Mouse (Mus musculus) MEL (cell line): ENCODE results near the gene Sox6. TPM values are rescaled to one million over a fixed set of nuclear protein-coding genes. Genes with fewer than 3 reads are reported as not detected.

ENCODE experiments used
- DNase-seq: peaks from one replicate; pipeline ENCODE4 v3.0.0; 2011; ENCODE audit warnings: low read depth, low spot score
- H3K27ac ChIP-seq: 2 replicates; pipeline ENCODE4 v1.5.1; 2012; ENCODE audit warnings: low read depth, mild to moderate bottlenecking, control low read depth, low read length, moderate library complexity; ENCODE audit not compliant: control insufficient read depth
- H3K27me3 ChIP-seq, 2 experiments: fragments of 150-350 bp in 1 of 2; sonication (generic) in 1 of 2; 2 replicates each; pipeline ENCODE4 v1.6.1; 2012; ENCODE audit warnings: low read length in 2 of 2, mild to moderate bottlenecking in 2 of 2, improper control_type of control experiment in 1 of 2, moderate library complexity in 1 of 2; ENCODE audit not compliant: insufficient read depth in 2 of 2, control insufficient read depth in 1 of 2
- H3K36me3 ChIP-seq, 2 experiments: 2 replicates each; pipeline ENCODE4 v1.6.1; 2012 to 2014; ENCODE audit warnings: low read length in 2 of 2, improper control_type of control experiment in 1 of 2, inconsistent platforms in 1 of 2, mild to moderate bottlenecking in 1 of 2; ENCODE audit not compliant: insufficient read depth in 2 of 2, control insufficient read depth in 1 of 2
- H3K4me1 ChIP-seq, 2 experiments: fragments of 150-350 bp in 1 of 2; sonication (generic) in 1 of 2; 2 replicates each; pipeline ENCODE4 v1.6.1; 2012; ENCODE audit warnings: low read length in 2 of 2, improper control_type of control experiment in 1 of 2, mild to moderate bottlenecking in 1 of 2; ENCODE audit not compliant: insufficient read depth in 2 of 2, control insufficient read depth in 1 of 2
- H3K4me3 ChIP-seq, 2 experiments: fragments of 150-350 bp in 1 of 2; sonication (generic) in 1 of 2; 2 replicates each; pipeline ENCODE4 v1.5.1; 2012; ENCODE audit warnings: low read depth in 2 of 2, low read length in 2 of 2, mild to moderate bottlenecking in 2 of 2, moderate library complexity in 2 of 2, control low read depth in 1 of 2, improper control_type of control experiment in 1 of 2; ENCODE audit not compliant: control insufficient read depth in 1 of 2, insufficient read depth in 1 of 2
- H3K79me2 ChIP-seq: 2 replicates; pipeline ENCODE4 v1.6.1; 2012; ENCODE audit warnings: mild to moderate bottlenecking, low read length, moderate library complexity; ENCODE audit not compliant: control insufficient read depth, poor library complexity, insufficient read depth
- H3K9ac ChIP-seq: 2 replicates; pipeline ENCODE4 v1.6.1; 2012; ENCODE audit warnings: low read depth, mild to moderate bottlenecking, control low read depth, low read length, moderate library complexity; ENCODE audit not compliant: control insufficient read depth, poor library complexity, severe bottlenecking
- H3K9me3 ChIP-seq: fragments of 150-350 bp; sonication (generic); replicated peaks from 2 replicates; pipeline ENCODE4 v1.6.1; 2012; ENCODE audit warnings: mild to moderate bottlenecking, low read length, improper control_type of control experiment, moderate library complexity; ENCODE audit not compliant: insufficient read depth
- BHLHE40 ChIP-seq: IDR thresholded peaks from 2 replicates; pipeline ENCODE4 v1.6.1; 2012; ENCODE audit warnings: low read depth, mild to moderate bottlenecking, inconsistent platforms, low read length, improper control_type of control experiment, borderline replicate concordance
- CHD1 ChIP-seq: IDR thresholded peaks from 2 replicates; pipeline ENCODE4 v1.6.1; 2012; ENCODE audit warnings: low read depth, mild to moderate bottlenecking, inconsistent platforms, low read length, improper control_type of control experiment
- ELF1 ChIP-seq: IDR thresholded peaks from 2 replicates; pipeline ENCODE4 v1.6.1; 2014; ENCODE audit warnings: low read depth, mild to moderate bottlenecking, inconsistent platforms, low read length, improper control_type of control experiment, moderate library complexity
- EP300 ChIP-seq, 2 experiments: IDR thresholded peaks; 2 replicates each; pipeline ENCODE4 v1.6.1; 2011; ENCODE audit warnings: improper control_type of control experiment in 2 of 2, low read length in 2 of 2, low read depth in 1 of 2, mild to moderate bottlenecking in 1 of 2
- ETS1 ChIP-seq: IDR thresholded peaks from 2 replicates; pipeline ENCODE4 v1.6.1; 2012; ENCODE audit warnings: low read depth, mild to moderate bottlenecking, inconsistent platforms, low read length, improper control_type of control experiment, moderate library complexity
- GATA1 ChIP-seq: IDR thresholded peaks from 2 replicates; pipeline ENCODE4 v1.6.1; 2011; ENCODE audit warnings: low read depth, low read length, improper control_type of control experiment
- HCFC1 ChIP-seq: IDR thresholded peaks from 2 replicates; pipeline ENCODE4 v1.6.1; 2012; ENCODE audit warnings: low read depth, mild to moderate bottlenecking, inconsistent platforms, low read length, improper control_type of control experiment, moderate library complexity
- KAT2A ChIP-seq: conservative IDR thresholded peaks from 2 replicates; pipeline ENCODE4 v1.6.1; 2012; ENCODE audit warnings: low read depth, low read length, improper control_type of control experiment, inconsistent platforms
- MAFK ChIP-seq: IDR thresholded peaks from 2 replicates; pipeline ENCODE4 v1.6.1; 2011; ENCODE audit warnings: low read depth, mild to moderate bottlenecking, low read length, improper control_type of control experiment, borderline replicate concordance
- MAX ChIP-seq: IDR thresholded peaks from 2 replicates; pipeline ENCODE4 v1.6.1; 2011; ENCODE audit warnings: low read length, improper control_type of control experiment
- MAZ ChIP-seq: IDR thresholded peaks from 2 replicates; pipeline ENCODE4 v1.6.1; 2012; ENCODE audit warnings: low read depth, mild to moderate bottlenecking, inconsistent platforms, low read length, improper control_type of control experiment
- MEF2A ChIP-seq: IDR thresholded peaks from 2 replicates; pipeline ENCODE4 v1.6.1; 2014; ENCODE audit warnings: low read depth, mild to moderate bottlenecking, inconsistent platforms, low read length, improper control_type of control experiment; ENCODE audit not compliant: poor library complexity, insufficient replicate concordance, severe bottlenecking; ENCODE audit errors: extremely low read depth
- MXI1 ChIP-seq: IDR thresholded peaks from 2 replicates; pipeline ENCODE4 v1.6.1; 2011; ENCODE audit warnings: mild to moderate bottlenecking, low read depth, low read length, improper control_type of control experiment
- MYC ChIP-seq: IDR thresholded peaks from 2 replicates; pipeline ENCODE4 v1.6.1; 2011; ENCODE audit warnings: low read depth, mild to moderate bottlenecking, low read length, improper control_type of control experiment, moderate library complexity
- NRF1 ChIP-seq: IDR thresholded peaks from 2 replicates; pipeline ENCODE4 v1.6.1; 2014; ENCODE audit warnings: low read depth, mild to moderate bottlenecking, inconsistent platforms, low read length, improper control_type of control experiment, moderate library complexity; ENCODE audit not compliant: poor library complexity, insufficient read depth, severe bottlenecking
- POLR2AphosphoS2 ChIP-seq: IDR thresholded peaks from 2 replicates; pipeline ENCODE4 v1.6.1; 2011; ENCODE audit warnings: low read length, improper control_type of control experiment
- POLR2AphosphoS5 ChIP-seq: IDR thresholded peaks from 2 replicates; pipeline ENCODE4 v1.6.1; 2012; ENCODE audit warnings: low read depth, borderline replicate concordance, mild to moderate bottlenecking, inconsistent platforms, low read length, moderate library complexity, mixed read lengths
- RCOR1 ChIP-seq: IDR thresholded peaks from 2 replicates; pipeline ENCODE4 v1.6.1; 2012; ENCODE audit warnings: low read depth, mild to moderate bottlenecking, inconsistent platforms, low read length, improper control_type of control experiment
- SIN3A ChIP-seq: IDR thresholded peaks from 2 replicates; pipeline ENCODE4 v1.6.1; 2012; ENCODE audit warnings: low read length, improper control_type of control experiment, inconsistent platforms
- SMC3 ChIP-seq: IDR thresholded peaks from 2 replicates; pipeline ENCODE4 v1.6.1; 2011; ENCODE audit warnings: low read depth, low read length, improper control_type of control experiment
- TAL1 ChIP-seq: IDR thresholded peaks from 2 replicates; pipeline ENCODE4 v1.6.1; 2012; ENCODE audit warnings: mild to moderate bottlenecking, inconsistent platforms, low read length, moderate library complexity, mixed read lengths
- TBP ChIP-seq: IDR thresholded peaks from 2 replicates; pipeline ENCODE4 v1.8.0; 2011; ENCODE audit warnings: low read depth, low read length, improper control_type of control experiment
- TCF12 ChIP-seq: IDR thresholded peaks from 2 replicates; pipeline ENCODE4 v1.6.1; 2014; ENCODE audit warnings: low read depth, mild to moderate bottlenecking, inconsistent platforms, low read length, improper control_type of control experiment, moderate library complexity
- UBTF ChIP-seq: IDR thresholded peaks from 2 replicates; pipeline ENCODE4 v1.6.1; 2012; ENCODE audit warnings: low read depth, mild to moderate bottlenecking, inconsistent platforms, low read length, improper control_type of control experiment, moderate library complexity, borderline replicate concordance; ENCODE audit not compliant: insufficient read depth
- USF1 ChIP-seq: IDR thresholded peaks from 2 replicates; pipeline ENCODE4 v1.6.1; 2014; ENCODE audit warnings: low read depth, mild to moderate bottlenecking, inconsistent platforms, low read length, improper control_type of control experiment, moderate library complexity
- USF2 ChIP-seq, 2 experiments: IDR thresholded peaks; 2 replicates each; pipeline ENCODE4 v1.6.1; 2011 to 2012; ENCODE audit warnings: improper control_type of control experiment in 2 of 2, low read length in 2 of 2, borderline replicate concordance in 1 of 2, inconsistent platforms in 1 of 2, low read depth in 1 of 2, mild to moderate bottlenecking in 1 of 2; ENCODE audit not compliant: insufficient read depth in 1 of 2
- ZKSCAN1 ChIP-seq: IDR thresholded peaks from 2 replicates; pipeline ENCODE4 v1.6.1; 2012; ENCODE audit warnings: low read depth, mild to moderate bottlenecking, inconsistent platforms, low read length, improper control_type of control experiment, moderate library complexity
- ZMIZ1 ChIP-seq: IDR thresholded peaks from 2 replicates; pipeline ENCODE4 v1.6.1; 2012; ENCODE audit warnings: low read depth, mild to moderate bottlenecking, inconsistent platforms, low read length, improper control_type of control experiment, moderate library complexity
- ZNF384 ChIP-seq: IDR thresholded peaks from 2 replicates; pipeline ENCODE4 v1.6.1; 2012; ENCODE audit warnings: low read depth, mild to moderate bottlenecking, inconsistent platforms, low read length, improper control_type of control experiment
- polyA plus RNA-seq, 2 experiments: library from polyadenylated mRNA; stranded (reverse) in 1 of 2; unstranded in 1 of 2; fragments of >175 nt in 1 of 2; fragments of >200 nt in 1 of 2; gene quantifications; 2 replicates each; pipeline versions ENCODE4 v1.2.1 to v1.2.4; 2012; ENCODE audit warnings: low replicate concordance in 2 of 2, low read depth in 1 of 2; ENCODE audit not compliant: insufficient read length in 2 of 2, insufficient read depth in 1 of 2, missing spikeins in 1 of 2
- total RNA-seq: library from RNA; depleted of rRNA; stranded (reverse); fragments of 300-350 nt; gene quantifications from 2 replicates; pipeline ENCODE4 v1.2.3, GENCODE M21; 2012

The Sox6 gene
- total and polyA plus RNA-seq, 3 experiments: 2.6 to 4.6 TPM; not detected in 1

DNA sequence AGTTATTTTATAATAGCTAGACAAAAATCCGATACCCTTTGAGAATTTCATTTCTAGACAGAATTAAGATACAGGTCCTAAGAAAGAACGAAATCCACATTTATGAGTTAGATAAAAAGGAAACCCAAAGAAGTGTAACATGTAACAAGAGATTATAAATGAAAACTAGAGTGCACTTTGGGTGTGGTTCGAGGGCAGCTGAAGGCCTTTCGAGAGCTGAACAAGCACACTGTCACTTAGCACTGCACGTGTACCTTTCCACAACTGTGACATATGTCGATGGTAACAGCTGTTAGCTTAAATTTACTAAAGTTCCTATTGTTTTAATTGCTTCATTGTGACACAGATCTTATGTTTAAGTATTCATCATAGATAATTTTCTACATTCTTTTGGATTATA is 142.8 kb downstream of the Sox6 start:
- DNase-seq: no peak
- Histone ChIP-seq H3K36me3 (peaks cover 0 to 19% of the 10 kb centered on the region in 2 experiments; a peak in 2 of 4 replicates), H3K4me1 (peaks cover 7 to 11% of the 10 kb centered on the region in 2 experiments), H3K27ac (no peak overlapping the region), H3K9ac (no peak overlapping the region), H3K9me3 (no peaks in the 10 kb centered on the region), H3K27me3 (no peaks in the 10 kb centered on the region), H3K4me3 (no peak overlapping the region), H3K79me2 (no peaks in the 10 kb centered on the region)
- TF ChIP-seq MAZ (no peak), KAT2A (no peak), SMC3 (no peak), CHD1 (no peak), ELF1 (no peak), ZKSCAN1 (no peak), POLR2AphosphoS5 (no peak), MAFK (no peak), MEF2A (no peak), USF1 (no peak), NRF1 (no peak), BHLHE40 (no peak), GATA1 (no peak), EP300 (IDR thresholded peaks at IDR 0.05; ENCODE audit: low read depth in 1 of 2, low read length in 2 of 2) (no peak), UBTF (no peak), ZMIZ1 (no peak), POLR2AphosphoS2 (no peak)

DNA sequence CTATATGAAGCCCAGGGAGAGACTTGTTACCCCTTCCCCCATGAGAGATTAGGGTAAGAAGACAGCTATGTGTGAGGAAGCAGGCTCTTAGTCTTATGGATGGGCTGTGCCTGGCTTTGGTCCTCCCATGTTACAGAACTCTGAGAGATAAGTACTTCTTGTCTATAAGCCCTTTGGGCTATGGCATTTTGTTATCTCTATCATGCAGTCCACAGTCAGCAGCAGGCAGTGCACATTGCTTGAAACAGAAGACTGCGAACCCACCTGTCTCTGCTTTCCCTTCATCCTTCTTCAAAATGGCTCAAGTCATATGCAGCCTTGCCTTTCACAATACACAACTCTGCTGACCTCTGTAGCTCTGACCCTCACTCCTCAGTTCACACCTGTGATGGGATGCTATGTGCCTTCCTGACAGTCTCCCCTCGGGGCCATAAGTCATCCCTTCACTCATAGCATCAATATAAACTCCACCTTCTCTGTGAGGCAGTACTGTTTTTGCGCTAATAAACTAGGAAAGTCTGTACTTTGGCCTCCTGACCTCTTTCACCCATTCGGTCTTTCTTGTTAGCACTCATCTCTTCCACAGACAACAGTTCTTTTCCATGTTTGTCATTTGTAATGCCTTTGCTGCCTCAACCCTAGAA is 143.4 kb downstream of the Sox6 start:
- Histone ChIP-seq H3K9me3 (no peaks in the 10 kb centered on the region), H3K9ac (no peak overlapping the region), H3K4me3 (no peak overlapping the region), H3K79me2 (no peaks in the 10 kb centered on the region), H3K27ac (peak overlapping the region; percentile 49), H3K4me1 (peaks cover 7 to 13% of the 10 kb centered on the region in 2 experiments), H3K36me3 (peaks cover 0 to 25% of the 10 kb centered on the region in 2 experiments; a peak in 2 of 4 replicates), H3K27me3 (no peaks in the 10 kb centered on the region)
- peak; percentile 91 for DNase-seq
- TF ChIP-seq TCF12: peak; percentile 87
- TF ChIP-seq HCFC1: 0 out of 2 replicates have a peak, but pooled peaks have one; percentile 38
- no peak for TF ChIP-seq ZNF384
- TF ChIP-seq USF1: peak; percentile 74
- TF ChIP-seq MAX: peak; percentile 85
- TF ChIP-seq ELF1: 0 out of 2 replicates have a peak, but pooled peaks have one; percentile 15
- peak; percentile 76 for TF ChIP-seq TAL1
- TF ChIP-seq SMC3: no peak
- TF ChIP-seq TBP: peak; percentile 60; the same call in 1 of the 2 replicates
- TF ChIP-seq RCOR1: peak; percentile 59
- TF ChIP-seq EP300 (IDR thresholded peaks at IDR 0.05; ENCODE audit: low read depth in 1 of 2, low read length in 2 of 2): peak; percentile 82 to 84
- peak; percentile 69 for TF ChIP-seq SIN3A
- TF ChIP-seq USF2 (IDR thresholded peaks at IDR 0.05; ENCODE audit: borderline replicate concordance in 1 of 2, insufficient read depth in 1 of 2, low read depth in 1 of 2, low read length in 2 of 2): no peak
- TF ChIP-seq ETS1: peak; percentile 85
- TF ChIP-seq MYC: peak; percentile 82; the same call in 1 of the 2 replicates
- peak; percentile 77 for TF ChIP-seq MXI1
- no peak for TF ChIP-seq POLR2AphosphoS5
- peak; percentile 90 for TF ChIP-seq GATA1
